8 mouse cellular contexts compared by ENCODE assay signal in genomic region chr8:82774093-82774422, GRCm38 (mm10). TPM values are rescaled to one million over a fixed set of nuclear protein-coding genes. Genes with fewer than 3 reads are reported as not detected.
DNase-seq lines count a peak whose midpoint lies in the region; ATAC-seq and TF ChIP-seq lines count a peak whose summit lies in the region.

TSS of gene Zfp330 (minus strand) at chr8:82774160.

- no peaks in the 10 kb centered on the region for H3K27me3 ChIP-seq in forebrain, embryonic 15.5 days

- no peak for TF ChIP-seq CTCF in lung, adult 2 months (IDR thresholded peaks at IDR 0.05; ENCODE audit: insufficient read depth, low read length)

- H3K36me3 ChIP-seq in ES-E14 (ENCODE audit: control insufficient read depth, insufficient read depth, low read length, poor library complexity, severe bottlenecking) = peaks cover 16% of the 10 kb centered on the region
- peaks cover 30% of the 10 kb centered on the region for H3K36me3 ChIP-seq in forebrain, embryonic 15.5 days

- no peak within 1 kb of the TSS; the same call in 1 of the 2 replicates for H3K27ac ChIP-seq in ES-E14 (ENCODE audit: insufficient read depth, low read depth, low read length, poor library complexity, severe bottlenecking)
- peak within 1 kb of the TSS; percentile 73 for H3K27ac ChIP-seq in forebrain, embryonic 15.5 days (replicated peaks)

- peak within 1 kb of the TSS; percentile 91 to 92 for H3K4me3 ChIP-seq in ES-E14 (ENCODE audit: insufficient read depth in 1 of 2, low read depth in 1 of 2, low read length in 2 of 2, poor library complexity in 1 of 2, severe bottlenecking in 1 of 2)
- H3K4me3 ChIP-seq in forebrain, embryonic 15.5 days = peak within 1 kb of the TSS; percentile 65
- peak within 1 kb of the TSS; percentile 88 for H3K4me3 ChIP-seq in lung, adult 2 months (replicated peaks; ENCODE audit: extremely low read depth, low read depth, low read length)

- intact Hi-C loops in heart, postnatal 25 days (cut with DNase I) = loop anchor here (10.0 kb wide), 2 partner anchors 369 to 561 kb away; partner anchors contain the start of genes Elmod2 and Il15

- peak within 1 kb of the TSS; percentile 84 for H3K4me2 ChIP-seq in forebrain, embryonic 15.5 days (replicated peaks)

- peak within 1 kb of the TSS; percentile 92 for H3K9ac ChIP-seq in ES-E14 (ENCODE audit: insufficient read depth, low read depth, low read length, poor library complexity, severe bottlenecking)
- H3K9ac ChIP-seq in forebrain, embryonic 15.5 days (replicated peaks) = peak within 1 kb of the TSS; percentile 78

- peak; percentile 80 for DNase-seq in ES-E14 (ENCODE audit: low read depth, low spot score)
- peak; percentile 90 for DNase-seq in cerebellum, adult 11-12 months
- peak; percentile 88 for DNase-seq in heart, postnatal 25 days (ENCODE audit: low spot score)
- DNase-seq in layer of hippocampus, adult 18-20 months (ENCODE audit: low spot score in 2 of 2) = peak; percentile 91 to 94
- peak; percentile 89 for DNase-seq in lung, adult 2 months
- peak; percentile 92 to 95 for DNase-seq in thymus, adult 18-20 months

- in situ Hi-C loops in ES-E14 (cut with MboI; ENCODE audit: low sequenced_read_pairs in 2 of 2, unreplicated experiment in 2 of 2) = no loop called here

- WGBS in forebrain, embryonic 15.5 days = under 1% methylated on average over 16 of the region's 16 CpGs
- WGBS in lung, adult 2 months = under 1% methylated on average over 16 of the region's 16 CpGs

- peak; percentile 92; the same call in 1 of the 2 replicates for TF ChIP-seq POLR2A in lung, adult 2 months (IDR thresholded peaks at IDR 0.05; ENCODE audit: borderline replicate concordance, extremely low read depth, low read depth, low read length)

- peaks cover 2 to 10% of the 10 kb centered on the region in 2 experiments; a peak in 3 of 4 replicates for H3K4me1 ChIP-seq in ES-E14 (ENCODE audit: control insufficient read depth in 2 of 2, insufficient read depth in 2 of 2, low read length in 2 of 2, poor library complexity in 1 of 2)
- H3K4me1 ChIP-seq in forebrain, embryonic 15.5 days = peaks cover 17% of the 10 kb centered on the region
- 0 out of 2 replicates have a peak, but pooled peaks cover 5% of the 10 kb centered on the region for H3K4me1 ChIP-seq in lung, adult 2 months (ENCODE audit: control insufficient read depth, insufficient read depth, low read length)

- peak; percentile 100 for ATAC-seq in forebrain, embryonic 15.5 days (replicated peaks)
- peak; percentile 99 for ATAC-seq in neutrophil, adult 5-6 weeks (ENCODE audit: extremely low read depth, insufficient number of reproducible peaks, low FRiP score, poor library complexity, severe bottlenecking)

- H3K9me3 ChIP-seq in ES-E14 (ENCODE audit: control insufficient read depth, insufficient read depth, low read depth, low read length) = no peaks in the 10 kb centered on the region
- H3K9me3 ChIP-seq in forebrain, embryonic 15.5 days = no peaks in the 10 kb centered on the region

TF ChIP-seq in ES-E14, 5 proteins besides CTCF, POLR2A, EP300 and RAD21:
- TF ChIP-seq HCFC1 (IDR thresholded peaks at IDR 0.05; ENCODE audit: borderline replicate concordance, insufficient read depth, low read length) (no peak), MAFK (IDR thresholded peaks at IDR 0.05; ENCODE audit: insufficient read depth, low read depth, low read length) (no peak), CHD2 (IDR thresholded peaks at IDR 0.05; ENCODE audit: low read depth, low read length) (no peak), ZNF384 (IDR thresholded peaks at IDR 0.05; ENCODE audit: low read depth, low read length) (no peak), ZC3H11A (IDR thresholded peaks at IDR 0.05; ENCODE audit: borderline replicate concordance, low read depth, low read length) (no peak)

RNA-seq across cellular contexts. Expression of gene Zfp330, which starts in this region (rescaled TPM):
- total RNA-seq in ES-E14 (2012; rRNA removed) = 51.2 and 65.1 TPM in 2 replicates
- 82.2 and 83.8 TPM in 2 replicates for polyA plus RNA-seq in forebrain, embryonic 15.5 days (2015; fragmentation: Nextera tagmentation; extraction: Ambion mirVana)
- total RNA-seq in heart, postnatal 25 days (2021) = 10 to 100 TPM; 17.1 to 18.1 TPM
- 10 to 100 TPM; 31.0 to 32.3 TPM for total RNA-seq in layer of hippocampus, adult 18-20 months (2021)
- polyA plus RNA-seq in lung, adult 2 months (2012; rRNA removed) = 8.3 and 11.3 TPM in 2 replicates
- 86.6 and 92.3 TPM in 2 replicates for total RNA-seq in neutrophil, adult 5-6 weeks (2017)
